Mouse (Mus musculus): ENCODE results near the gene Pbx1. TPM values are rescaled to one million over a fixed set of nuclear protein-coding genes. Genes with fewer than 3 reads are reported as not detected.
A peak's percentile ranks its signal among the peaks of the same experiment; 100 is the strongest.

Gene Pbx1
- total RNA-seq, 2 experiments from 2014 or later: 98.0 to 114 TPM

- DNase-seq (ENCODE audit: extremely low spot score in 1 of 2, low spot score in 1 of 2): no peak
These were observed 77.1 kb downstream of the Pbx1 start for GRCm38 (mm10) chr1:168354934-168355333.

- no peak for DNase-seq (ENCODE audit: extremely low spot score in 1 of 2, low spot score in 1 of 2)
These were observed 83.9 kb downstream of the Pbx1 start for GRCm38 (mm10) chr1:168348036-168348784.

DNA sequence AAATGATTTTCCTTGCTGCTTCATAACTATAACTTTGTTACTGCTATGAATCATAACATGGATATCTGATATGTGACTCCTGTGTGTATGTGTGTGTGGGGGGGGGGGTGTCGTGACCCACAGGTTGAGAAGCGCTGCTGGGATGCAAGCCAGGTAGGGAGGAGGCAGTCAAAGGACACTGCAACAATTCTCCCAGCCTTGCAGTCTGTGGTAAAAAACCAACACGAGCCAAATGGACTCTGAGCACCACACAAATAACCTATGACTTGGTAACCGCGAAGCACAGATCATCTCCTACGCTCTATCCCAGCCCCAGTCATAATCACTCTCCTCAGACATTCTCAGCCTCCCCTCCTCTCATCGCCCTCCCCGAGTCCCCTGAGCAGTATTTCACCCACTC lies 87.2 kb downstream of the Pbx1 start:
- DNase-seq (ENCODE audit: extremely low spot score in 1 of 2, low spot score in 1 of 2): no peak

DNA sequence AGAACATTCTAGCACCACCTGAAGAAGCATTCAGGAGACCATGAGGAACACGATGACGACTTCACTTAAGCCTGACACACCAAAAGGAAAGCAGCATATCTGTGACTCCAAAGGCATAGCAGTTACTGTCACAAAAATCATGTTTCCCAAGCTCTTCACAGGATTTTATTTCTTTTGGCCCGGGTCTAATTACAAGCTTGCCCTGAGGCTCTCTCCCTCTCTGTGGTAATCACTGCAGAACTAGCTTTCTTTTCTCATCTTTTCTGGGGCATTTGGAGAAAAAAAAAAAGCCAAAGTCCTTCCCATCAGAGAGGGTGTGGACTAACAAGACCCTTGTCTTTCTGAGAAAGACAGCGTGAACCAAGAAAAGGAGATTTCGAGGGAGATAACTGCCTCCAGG lies 87.8 kb downstream of the Pbx1 start:
- no peak for DNase-seq (ENCODE audit: extremely low spot score in 1 of 2, low spot score in 1 of 2)

DNA sequence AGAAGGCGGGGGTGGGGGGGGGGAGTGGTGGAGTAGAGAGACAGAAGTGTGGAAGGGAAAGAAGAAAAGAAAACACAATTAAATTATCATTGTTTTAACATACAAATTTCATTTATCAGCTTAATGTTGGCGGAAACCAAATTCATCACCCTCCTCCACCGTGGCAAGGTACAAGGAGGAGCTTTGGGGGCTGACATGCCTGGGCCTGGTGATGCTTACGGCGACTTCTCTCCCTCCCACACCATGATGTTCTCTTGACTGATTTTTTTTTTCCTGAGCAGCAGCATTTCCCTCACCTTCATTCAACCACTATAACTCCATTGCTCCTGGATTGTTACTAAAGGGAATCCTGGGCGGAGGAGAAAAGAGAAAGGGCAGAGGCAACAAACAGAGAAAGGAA lies 89.8 kb downstream of the Pbx1 start:
- DNase-seq (ENCODE audit: extremely low spot score in 1 of 2, low spot score in 1 of 2): no peak

DNA sequence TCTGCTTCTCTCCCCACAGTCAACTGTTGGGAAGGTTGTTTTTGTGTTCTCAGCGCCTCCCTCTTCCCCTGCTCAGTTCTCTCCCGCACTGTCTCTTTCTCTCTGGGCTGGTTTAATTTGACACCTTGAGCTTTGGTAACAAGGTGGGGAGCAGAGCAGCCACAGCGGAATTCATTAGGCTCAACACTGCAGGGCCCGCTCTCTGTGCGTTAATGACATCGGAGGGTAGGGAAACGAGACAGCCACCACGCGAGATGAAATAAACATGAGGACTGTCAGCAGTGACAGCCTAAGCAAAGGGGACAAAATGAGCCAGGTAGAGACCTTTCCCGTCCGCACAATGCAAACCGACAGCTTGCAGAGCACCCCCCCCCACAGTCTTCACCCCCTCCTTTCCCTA lies 90.2 kb downstream of the Pbx1 start:
- DNase-seq (ENCODE audit: extremely low spot score in 1 of 2, low spot score in 1 of 2): no peak

DNA sequence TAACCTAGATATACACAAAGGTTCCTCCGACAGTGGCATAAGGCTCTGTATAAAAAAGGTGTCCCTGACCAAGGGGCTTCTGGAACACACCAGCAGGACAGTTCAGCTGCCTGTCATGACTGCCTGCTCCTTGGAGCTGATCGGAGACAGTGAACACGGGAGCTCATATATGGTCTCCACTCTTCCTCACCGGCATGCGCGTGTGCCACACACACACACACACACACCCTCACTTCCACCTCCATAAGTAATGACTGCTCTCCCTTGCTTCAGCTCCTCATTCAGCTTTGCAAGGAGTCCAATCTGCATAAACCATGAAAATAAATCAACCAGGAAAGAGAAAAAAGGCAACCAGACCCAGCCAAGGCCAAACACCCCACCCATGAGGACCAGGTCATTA lies 90.7 kb downstream of the Pbx1 start:
- DNase-seq (ENCODE audit: extremely low spot score in 1 of 2, low spot score in 1 of 2): no peak

- DNase-seq (ENCODE audit: extremely low spot score in 1 of 2, low spot score in 1 of 2): no peak
These were observed 95.7 kb downstream of the Pbx1 start for GRCm38 (mm10) chr1:168336238-168336818.

DNA sequence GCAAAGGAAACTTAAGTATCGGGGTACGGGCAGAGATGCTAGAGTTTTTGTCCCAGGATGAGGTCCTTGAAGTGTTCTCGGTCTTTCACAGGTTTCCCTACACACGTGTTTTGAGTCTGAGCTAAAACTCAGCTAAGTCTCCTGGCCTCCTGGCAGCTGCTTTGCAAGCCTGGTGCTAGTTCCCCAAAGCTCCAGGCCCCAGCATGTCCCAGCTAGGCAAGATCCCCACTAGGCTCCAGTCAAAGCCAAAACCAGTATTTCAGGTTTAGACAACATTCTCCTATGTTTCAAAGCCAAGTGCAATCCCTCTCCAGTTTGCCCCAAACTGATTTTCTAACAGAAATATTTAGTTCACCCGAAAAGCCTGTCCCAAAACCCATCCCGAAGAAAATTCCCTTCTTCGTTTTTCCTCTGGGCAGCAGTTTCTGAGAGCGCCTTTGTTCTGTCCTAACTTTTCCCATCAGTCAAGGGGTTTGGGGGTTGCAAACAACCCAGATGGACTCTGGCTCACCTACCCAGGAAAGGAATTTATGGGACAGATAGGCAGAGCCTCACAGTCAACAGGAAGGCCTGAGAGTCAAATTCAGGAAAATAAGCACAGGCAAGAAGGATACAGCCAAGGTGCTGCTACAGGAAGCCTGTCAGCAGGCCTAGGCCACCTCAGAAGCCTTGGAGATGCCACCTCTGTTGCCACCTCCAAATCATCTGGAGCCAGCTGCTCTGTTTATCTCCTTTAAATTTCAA lies 97.1 kb downstream of the Pbx1 start:
- no peak for DNase-seq (ENCODE audit: extremely low spot score in 1 of 2, low spot score in 1 of 2)

DNA sequence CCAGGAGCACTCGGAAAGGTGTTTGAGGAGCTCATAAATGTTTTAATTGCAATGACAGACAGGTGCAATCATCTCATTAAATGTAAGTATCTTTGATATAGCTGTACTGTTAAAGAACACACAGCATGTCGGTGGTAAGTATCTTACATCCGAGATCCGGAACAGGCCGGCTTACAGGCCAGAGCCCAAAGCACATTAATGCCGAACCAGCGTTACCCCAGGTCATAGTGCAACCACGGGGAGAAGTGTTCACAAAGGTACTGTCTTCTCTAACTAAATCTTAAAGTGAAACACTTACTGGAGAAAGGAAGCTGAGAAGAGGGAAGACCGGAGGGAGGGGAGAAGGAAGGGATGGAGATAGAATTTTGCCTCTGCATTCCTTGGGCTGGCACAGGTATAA lies 100.0 kb downstream of the Pbx1 start:
- DNase-seq (ENCODE audit: extremely low spot score in 1 of 2, low spot score in 1 of 2): no peak

DNA sequence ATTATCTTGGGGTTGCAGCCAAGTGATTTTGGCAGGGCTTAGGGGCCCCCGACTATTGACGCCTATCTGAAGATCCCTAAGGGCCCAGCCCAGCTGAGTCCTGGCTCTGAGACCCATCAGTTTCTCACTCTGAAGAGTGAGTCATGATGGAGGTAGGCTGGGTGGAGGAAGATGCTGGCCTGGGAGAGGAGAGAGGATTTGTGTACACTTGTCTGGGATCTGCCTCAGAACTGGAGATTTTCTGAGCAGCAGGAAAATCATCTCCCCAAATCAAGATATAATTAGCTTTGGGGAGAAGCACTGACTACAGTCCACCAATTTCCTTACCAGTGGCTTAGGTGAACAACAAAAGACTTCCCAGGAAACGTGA lies 103.8 kb downstream of the Pbx1 start:
- no peak for DNase-seq (ENCODE audit: extremely low spot score in 1 of 2, low spot score in 1 of 2)

- DNase-seq (ENCODE audit: extremely low spot score in 1 of 2, low spot score in 1 of 2): no peak
These were observed 104.5 kb downstream of the Pbx1 start for GRCm38 (mm10) chr1:168327405-168328235.

DNA sequence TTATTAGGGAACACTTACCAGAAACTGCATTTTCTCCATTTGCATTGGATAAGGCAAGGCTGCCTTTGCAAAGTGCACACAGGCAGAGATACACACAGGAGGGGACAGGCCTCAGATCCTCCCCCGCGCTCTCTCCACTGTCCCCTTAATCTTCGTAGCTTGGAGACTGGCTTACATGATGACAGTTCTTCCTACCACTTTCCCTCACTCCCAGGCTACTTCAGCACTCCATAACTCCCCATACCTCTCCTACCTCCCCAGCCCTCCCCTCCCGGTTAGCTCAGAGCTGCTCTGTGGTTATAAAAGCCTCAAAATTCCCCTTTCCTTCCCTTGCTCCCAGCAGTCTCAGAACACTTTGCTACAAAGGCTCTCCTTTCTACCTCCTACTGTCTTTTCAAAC lies 106.3 kb downstream of the Pbx1 start:
- no peak for DNase-seq (ENCODE audit: extremely low spot score in 1 of 2, low spot score in 1 of 2)

GRCm38 (mm10) chr1:168324306-168325085 lies 107.6 kb downstream of the Pbx1 start:
- DNase-seq (ENCODE audit: extremely low spot score in 1 of 2, low spot score in 1 of 2): no peak

DNA sequence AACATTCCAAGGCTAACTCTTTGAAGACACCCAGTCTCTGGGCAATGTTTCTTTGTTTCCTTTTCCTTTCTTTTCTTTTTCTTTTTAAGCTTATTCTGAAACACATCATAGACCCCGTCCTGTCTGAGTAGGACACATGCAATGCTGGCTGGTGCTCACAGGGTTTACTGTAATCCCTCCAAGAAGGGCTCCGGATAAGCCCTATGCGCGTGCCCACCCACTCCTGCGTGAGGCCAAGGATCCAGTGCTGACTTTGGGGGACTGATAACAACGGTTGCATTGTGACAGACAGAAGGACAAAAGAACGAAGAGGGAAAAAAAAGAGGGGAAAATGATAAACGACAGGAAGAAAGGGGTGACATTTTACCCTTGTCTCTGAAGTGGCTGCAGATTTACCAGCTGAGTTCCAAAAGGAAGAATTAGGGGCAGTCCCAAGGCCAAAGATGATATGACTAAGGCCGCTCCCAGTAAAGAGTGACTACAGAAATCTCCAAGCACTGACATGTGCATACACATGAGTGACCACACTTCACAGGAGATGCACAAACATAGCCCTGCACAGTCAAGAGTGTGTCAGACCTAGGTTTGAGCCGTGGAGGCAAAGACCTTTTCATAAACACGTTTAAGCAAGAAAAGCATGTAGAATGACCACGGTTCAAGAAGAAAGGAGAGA lies 108.5 kb downstream of the Pbx1 start:
- no peak for DNase-seq (ENCODE audit: extremely low spot score in 1 of 2, low spot score in 1 of 2)

GRCm38 (mm10) chr1:168322892-168323291 lies 109.2 kb downstream of the Pbx1 start:
- DNase-seq (ENCODE audit: extremely low spot score in 1 of 2, low spot score in 1 of 2): peak in 1 of 2 experiments; percentile 63

DNA sequence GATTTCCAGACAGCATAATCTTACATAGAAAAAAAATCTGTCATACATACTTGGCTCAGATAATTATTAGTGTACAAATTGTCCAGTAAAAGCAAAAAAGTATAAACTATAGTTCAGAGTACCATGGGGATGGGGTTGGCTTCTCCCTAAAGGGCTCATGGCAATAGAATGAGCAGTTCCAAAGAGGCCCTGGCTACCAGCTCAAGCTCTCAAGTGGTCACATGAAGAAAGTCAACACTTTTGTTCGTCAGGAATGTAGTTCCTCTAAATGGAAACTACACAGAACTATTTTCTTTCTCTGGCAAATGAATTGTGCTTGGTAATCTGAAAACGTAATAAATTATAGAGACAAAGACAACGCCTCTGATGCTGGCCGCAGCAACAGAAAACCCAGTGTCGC lies 112.4 kb downstream of the Pbx1 start:
- DNase-seq (ENCODE audit: extremely low spot score in 1 of 2, low spot score in 1 of 2): no peak

- no peak for DNase-seq (ENCODE audit: extremely low spot score in 1 of 2, low spot score in 1 of 2)
These were observed 113.1 kb downstream of the Pbx1 start for GRCm38 (mm10) chr1:168318899-168319469.

GRCm38 (mm10) chr1:168313772-168314171 lies 118.3 kb downstream of the Pbx1 start:
- no peak for DNase-seq (ENCODE audit: extremely low spot score in 1 of 2, low spot score in 1 of 2)
